Mouse (Mus musculus): ENCODE measurements at regions not wholly inside any gene's neighbourhood (a gene's known extent, or its start where the extent isn't known, plus 50 kb on each side); places are given as distances from the start of the nearest gene placed in this dataset.

DNA sequence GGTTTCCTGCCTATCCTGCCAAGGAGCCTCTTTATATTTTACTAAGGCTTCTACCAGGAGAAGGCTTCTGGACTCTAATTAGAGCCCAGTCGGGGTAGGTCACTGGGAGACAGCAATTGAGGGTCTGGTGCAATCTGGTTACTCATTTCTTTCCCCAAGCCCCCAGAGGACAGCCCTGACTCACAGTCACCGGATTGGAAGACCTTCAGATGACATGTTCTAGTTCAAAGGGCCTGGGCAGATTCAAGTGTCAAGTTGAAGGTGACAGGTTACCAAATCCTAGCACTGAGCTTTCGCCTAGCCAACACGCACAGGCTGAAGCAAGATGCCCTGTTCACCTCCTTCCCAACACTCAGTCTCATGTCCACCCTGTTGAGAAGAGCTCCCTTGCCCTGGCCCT, 139.6 kb downstream of the Ly86 start:
- no peak overlapping the region for H3K27ac ChIP-seq
- WGBS, result 80% methylated on average over 4 of the region's 4 CpGs
- H3K9ac ChIP-seq (ENCODE audit: low read depth, low read length), result no peak overlapping the region
- H3K4me1 ChIP-seq (replicated peaks; ENCODE audit: insufficient read depth, low read length), result peaks cover 11% of the 10 kb centered on the region; the same call in 1 of the 2 replicates
- no peaks in the 10 kb centered on the region for H3K36me3 ChIP-seq (ENCODE audit: insufficient read depth, low read length)
- DNase-seq (ENCODE audit: low spot score) (no peak), ATAC-seq (replicated peaks; ENCODE audit: low FRiP score, low read depth) (no peak)
- H3K27me3 ChIP-seq (ENCODE audit: insufficient read depth, low read length), result no peaks in the 10 kb centered on the region
- H3K4me2 ChIP-seq (ENCODE audit: low read length), result no peak overlapping the region
- no peak overlapping the region for H3K4me3 ChIP-seq (replicated peaks; ENCODE audit: low read depth, low read length)
- H3K9me3 ChIP-seq (replicated peaks; ENCODE audit: low read length), result no peaks in the 10 kb centered on the region
- TF ChIP-seq CTCF (IDR thresholded peaks at IDR 0.05; ENCODE audit: low read depth), result no peak

DNA sequence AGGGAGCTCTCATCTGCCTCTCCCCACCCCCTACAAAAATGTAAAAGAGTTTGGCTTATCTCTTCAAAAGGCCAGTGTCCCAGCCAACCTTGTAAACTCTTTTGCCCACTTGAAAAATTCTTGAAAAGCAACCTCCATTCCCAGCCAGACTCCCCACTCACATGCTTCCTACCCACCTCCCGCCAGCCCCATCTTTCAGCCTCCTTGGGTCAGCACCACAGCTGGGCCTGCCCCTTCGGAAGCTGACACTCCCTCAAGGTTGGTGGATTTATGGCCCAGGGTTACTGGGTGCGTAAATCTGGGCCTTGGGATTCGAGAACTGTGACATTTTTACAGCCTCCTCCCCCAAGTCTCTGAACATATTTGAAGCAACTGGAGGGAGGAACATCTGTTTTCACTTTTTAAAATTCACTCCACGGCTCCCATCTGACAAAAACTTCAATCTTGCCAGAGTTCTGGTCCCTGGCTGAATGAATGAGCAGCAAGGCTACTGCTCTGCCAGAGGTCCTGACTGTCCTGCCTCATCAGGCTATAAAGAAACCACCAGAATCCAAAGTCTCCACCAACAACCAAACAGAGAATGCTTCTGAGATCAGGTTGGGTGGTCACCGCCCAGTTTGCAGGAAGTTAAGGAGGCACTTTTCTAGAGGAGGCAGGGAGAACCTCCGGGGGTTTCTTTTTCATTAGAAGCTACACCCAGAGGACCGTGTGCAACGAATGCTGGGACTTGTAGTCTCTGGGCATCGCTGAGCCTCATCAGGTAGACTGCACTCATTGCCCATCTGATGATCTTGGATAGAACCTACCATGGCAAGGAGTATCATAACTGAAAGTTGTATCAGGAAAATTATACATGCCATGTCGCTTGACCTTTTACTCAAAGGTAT, 147.3 kb downstream of the Ly86 start:
- Histone ChIP-seq H3K27me3 (ENCODE audit: insufficient read depth, low read length) (no peaks in the 10 kb centered on the region), H3K4me3 (replicated peaks; ENCODE audit: low read depth, low read length) (no peak overlapping the region), H3K36me3 (ENCODE audit: insufficient read depth, low read length) (no peaks in the 10 kb centered on the region), H3K9me3 (replicated peaks; ENCODE audit: low read length) (no peaks in the 10 kb centered on the region), H3K4me1 (replicated peaks; ENCODE audit: insufficient read depth, low read length) (no peaks in the 10 kb centered on the region; the same call in 1 of the 2 replicates), H3K9ac (ENCODE audit: low read depth, low read length) (no peak overlapping the region), H3K4me2 (ENCODE audit: low read length) (no peak overlapping the region), H3K27ac (peak overlapping the region; percentile 51; the same call in 1 of the 2 replicates)
- no peak for TF ChIP-seq CTCF (IDR thresholded peaks at IDR 0.05; ENCODE audit: low read depth)
- ATAC-seq (replicated peaks; ENCODE audit: low FRiP score, low read depth) (peak; percentile 81; the same call in 1 of the 2 replicates), DNase-seq (ENCODE audit: low spot score) (peak; percentile 94)
- 29% methylated on average over 11 of the region's 11 CpGs for WGBS

DNA sequence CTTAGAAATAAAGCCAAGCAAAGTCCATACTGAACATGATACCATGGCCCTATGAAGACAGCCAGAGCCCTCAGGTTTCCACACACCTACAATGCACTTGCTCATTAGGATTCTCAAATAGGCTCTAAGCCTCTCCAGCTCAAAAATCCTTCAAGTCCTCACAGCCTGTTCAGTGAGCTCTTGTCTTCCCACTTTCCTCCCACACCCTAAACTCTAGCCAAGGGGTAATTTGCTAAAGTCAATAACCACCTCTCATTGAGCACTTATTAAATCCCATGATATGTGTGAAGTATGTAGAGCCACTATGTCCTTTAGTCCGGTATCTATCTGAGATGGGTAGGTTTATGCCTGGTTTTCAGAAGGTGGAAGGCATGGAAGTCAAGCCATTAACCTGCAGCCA, 148.3 kb downstream of the Ly86 start:
- Histone ChIP-seq H3K9me3 (replicated peaks; ENCODE audit: low read length) (no peaks in the 10 kb centered on the region), H3K36me3 (ENCODE audit: insufficient read depth, low read length) (no peaks in the 10 kb centered on the region), H3K4me3 (replicated peaks; ENCODE audit: low read depth, low read length) (no peak overlapping the region), H3K9ac (ENCODE audit: low read depth, low read length) (no peak overlapping the region), H3K4me2 (ENCODE audit: low read length) (no peak overlapping the region), H3K4me1 (replicated peaks; ENCODE audit: insufficient read depth, low read length) (no peaks in the 10 kb centered on the region; the same call in 1 of the 2 replicates), H3K27ac (no peak overlapping the region), H3K27me3 (ENCODE audit: insufficient read depth, low read length) (no peaks in the 10 kb centered on the region)
- no peak for DNase-seq (ENCODE audit: low spot score)
- TF ChIP-seq CTCF (IDR thresholded peaks at IDR 0.05; ENCODE audit: low read depth), result no peak
- ATAC-seq (replicated peaks; ENCODE audit: low FRiP score, low read depth), result no peak
- WGBS, result 100% methylated on average over 1 of the region's 1 CpGs

DNA sequence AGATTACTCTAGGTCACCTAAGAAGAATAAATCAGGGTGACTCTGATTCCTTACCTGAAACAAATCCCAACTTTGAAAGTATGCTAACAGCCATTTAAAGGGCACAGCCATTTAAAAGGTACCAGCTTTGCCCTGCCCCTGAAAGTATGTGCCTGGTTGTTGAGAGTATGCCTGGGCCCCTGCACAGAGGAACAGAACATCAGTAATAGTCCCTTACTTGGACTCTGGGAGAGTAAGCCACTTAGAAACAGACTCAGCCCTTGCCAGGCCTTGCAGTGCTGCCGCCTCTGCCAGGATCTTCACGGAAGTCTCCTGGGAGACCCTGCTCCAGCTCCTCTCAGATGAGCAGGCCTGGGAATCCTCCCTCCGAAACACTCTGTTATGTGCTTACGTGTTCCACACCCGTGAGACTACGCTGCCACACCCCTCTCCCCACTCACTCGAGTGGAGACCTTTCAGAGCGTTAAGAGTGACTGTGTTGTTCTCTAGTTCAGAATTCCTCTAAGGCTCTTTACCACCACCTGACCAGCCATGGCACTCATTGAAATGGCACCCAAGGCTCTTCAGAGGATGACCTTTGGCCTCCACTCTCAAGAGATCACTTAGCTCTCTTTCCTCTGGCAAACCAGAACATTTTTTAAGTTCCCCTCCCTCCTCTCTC, 150.4 kb downstream of the Ly86 start:
- H3K27ac ChIP-seq, result no peak overlapping the region
- H3K36me3 ChIP-seq (ENCODE audit: insufficient read depth, low read length), result no peaks in the 10 kb centered on the region

DNA sequence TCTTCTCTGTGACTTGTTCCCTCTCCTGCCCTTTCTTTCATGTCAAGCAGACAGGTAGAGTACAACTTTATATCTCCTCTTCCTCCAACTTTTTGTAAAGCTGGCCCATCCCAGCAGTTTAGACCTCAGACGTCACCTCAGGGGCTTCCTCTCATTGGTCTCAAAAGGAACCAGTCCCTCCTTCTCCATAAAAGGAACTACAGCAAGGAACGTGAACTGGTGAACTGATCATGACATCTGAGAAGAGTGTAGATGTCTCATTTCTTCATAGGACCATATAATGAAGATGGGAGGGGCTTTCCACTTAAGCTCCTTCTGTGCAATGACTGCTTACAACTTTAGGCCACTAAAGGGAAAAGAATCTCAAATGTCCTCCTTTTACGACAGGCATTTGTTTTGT, 153.0 kb downstream of the Ly86 start:
- DNase-seq (ENCODE audit: low spot score) (no peak), ATAC-seq (replicated peaks; ENCODE audit: low FRiP score, low read depth) (no peak)
- no peaks in the 10 kb centered on the region for H3K9me3 ChIP-seq (replicated peaks; ENCODE audit: low read length)
- 51% methylated on average over 3 of the region's 3 CpGs for WGBS
- no peaks in the 10 kb centered on the region for H3K27me3 ChIP-seq (ENCODE audit: insufficient read depth, low read length)
- no peaks in the 10 kb centered on the region for H3K36me3 ChIP-seq (ENCODE audit: insufficient read depth, low read length)
- no peak overlapping the region for H3K27ac ChIP-seq
- no peak overlapping the region for H3K4me3 ChIP-seq (replicated peaks; ENCODE audit: low read depth, low read length)
- H3K9ac ChIP-seq (ENCODE audit: low read depth, low read length), result no peak overlapping the region
- H3K4me1 ChIP-seq (replicated peaks; ENCODE audit: insufficient read depth, low read length), result no peaks in the 10 kb centered on the region
- H3K4me2 ChIP-seq (ENCODE audit: low read length), result no peak overlapping the region
- TF ChIP-seq CTCF (IDR thresholded peaks at IDR 0.05; ENCODE audit: low read depth), result no peak

More for the DNA sequence above, 150.4 kb downstream of the Ly86 start:
- Histone ChIP-seq H3K4me1 (replicated peaks; ENCODE audit: insufficient read depth, low read length) (no peaks in the 10 kb centered on the region; the same call in 1 of the 2 replicates), H3K4me3 (replicated peaks; ENCODE audit: low read depth, low read length) (no peak overlapping the region), H3K9me3 (replicated peaks; ENCODE audit: low read length) (no peaks in the 10 kb centered on the region), H3K27me3 (ENCODE audit: insufficient read depth, low read length) (no peaks in the 10 kb centered on the region), H3K4me2 (ENCODE audit: low read length) (no peak overlapping the region), H3K9ac (ENCODE audit: low read depth, low read length) (no peak overlapping the region)
- ATAC-seq (replicated peaks; ENCODE audit: low FRiP score, low read depth), result no peak
- 89% methylated on average over 8 of the region's 8 CpGs for WGBS
- DNase-seq (ENCODE audit: low spot score), result no peak
- TF ChIP-seq CTCF (IDR thresholded peaks at IDR 0.05; ENCODE audit: low read depth), result no peak

DNA sequence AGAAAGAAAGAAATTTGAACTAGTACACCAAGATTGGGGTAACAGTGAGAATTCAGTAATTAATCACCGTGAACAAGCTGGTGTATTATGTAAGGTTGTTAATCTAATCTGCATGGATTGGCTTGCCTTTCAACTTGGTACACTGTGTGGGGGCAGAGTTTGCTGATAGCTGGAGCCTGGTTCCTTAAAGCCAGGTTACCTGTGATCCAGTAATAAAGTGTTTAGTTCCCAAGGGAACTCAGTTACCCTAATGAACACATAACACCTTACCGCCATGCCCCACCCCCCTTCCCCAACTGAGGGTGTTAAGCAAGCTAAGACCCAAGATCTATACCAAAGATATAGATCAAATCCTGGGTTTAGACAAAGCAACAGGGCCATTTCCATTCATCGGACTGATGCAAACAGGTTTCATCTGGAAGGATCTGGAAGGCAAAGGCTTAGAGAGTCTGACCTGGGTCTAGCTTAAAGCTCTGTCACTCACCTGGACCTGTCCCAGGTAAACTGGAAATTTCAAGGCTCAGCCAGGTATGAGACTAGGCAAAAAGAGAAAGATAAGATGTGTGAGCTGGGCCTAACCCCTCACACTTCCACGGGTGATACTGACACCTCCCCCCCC, 155.8 kb downstream of the Ly86 start:
- ATAC-seq (replicated peaks; ENCODE audit: low FRiP score, low read depth) (peak; percentile 52; the same call in 1 of the 2 replicates), DNase-seq (ENCODE audit: low spot score) (no peak)
- Histone ChIP-seq H3K4me2 (ENCODE audit: low read length) (no peak overlapping the region), H3K9me3 (replicated peaks; ENCODE audit: low read length) (no peaks in the 10 kb centered on the region), H3K4me3 (replicated peaks; ENCODE audit: low read depth, low read length) (no peak overlapping the region), H3K36me3 (ENCODE audit: insufficient read depth, low read length) (no peaks in the 10 kb centered on the region), H3K9ac (ENCODE audit: low read depth, low read length) (no peak overlapping the region), H3K4me1 (replicated peaks; ENCODE audit: insufficient read depth, low read length) (peaks cover 1% of the 10 kb centered on the region), H3K27me3 (ENCODE audit: insufficient read depth, low read length) (no peaks in the 10 kb centered on the region), H3K27ac (no peak overlapping the region; the same call in 1 of the 2 replicates)
- TF ChIP-seq CTCF (IDR thresholded peaks at IDR 0.05; ENCODE audit: low read depth), result no peak
- WGBS, result 46% methylated on average over 4 of the region's 4 CpGs

Data from kidney, postnatal 0 days (tissue).